ENCODE assay signal across 8 mouse cellular contexts in genomic region chr2:25263623-25264285, GRCm38 (mm10). TPM values are rescaled to one million over a fixed set of nuclear protein-coding genes. Genes with fewer than 3 reads are reported as not detected.
DNase-seq lines count a peak whose midpoint lies in the region; ATAC-seq and TF ChIP-seq lines count a peak whose summit lies in the region.

No protein-coding gene starts in this region.

- ATAC-seq in kidney, embryonic 15.5 days (replicated peaks; ENCODE audit: low FRiP score) = no peak
- no peak for ATAC-seq in forebrain, postnatal 0 days
- no peak for ATAC-seq in midbrain, embryonic 11.5 days (ENCODE audit: low FRiP score)

- H3K4me1 ChIP-seq in kidney, embryonic 15.5 days = peaks cover 52% of the 10 kb centered on the region
- peaks cover 22% of the 10 kb centered on the region; the same call in 1 of the 2 replicates for H3K4me1 ChIP-seq in cerebellum, adult 2 months (ENCODE audit: control insufficient read depth, insufficient read depth, low read length)
- H3K4me1 ChIP-seq in forebrain, postnatal 0 days (ENCODE audit: insufficient read depth) = peaks cover 33% of the 10 kb centered on the region
- peaks cover 12% of the 10 kb centered on the region for H3K4me1 ChIP-seq in midbrain, embryonic 11.5 days (ENCODE audit: control insufficient read depth, insufficient read depth, low read length)

- TF ChIP-seq CTCF in cerebellum, adult 2 months (IDR thresholded peaks at IDR 0.05; ENCODE audit: borderline replicate concordance, insufficient read depth, low read depth, low read length) = no peak
- no peak for TF ChIP-seq CTCF in forebrain, postnatal 0 days (IDR thresholded peaks at IDR 0.05; ENCODE audit: low read depth)

- H3K9me3 ChIP-seq in kidney, embryonic 15.5 days (replicated peaks) = no peaks in the 10 kb centered on the region
- no peaks in the 10 kb centered on the region for H3K9me3 ChIP-seq in forebrain, postnatal 0 days (ENCODE audit: low read length)
- H3K9me3 ChIP-seq in midbrain, embryonic 11.5 days (ENCODE audit: control insufficient read depth, low read length) = no peaks in the 10 kb centered on the region

- peaks cover 4% of the 10 kb centered on the region for H3K36me3 ChIP-seq in kidney, embryonic 15.5 days
- H3K36me3 ChIP-seq in forebrain, postnatal 0 days (ENCODE audit: insufficient read depth) = peaks cover 4% of the 10 kb centered on the region; the same call in 1 of the 2 replicates
- no peaks in the 10 kb centered on the region for H3K36me3 ChIP-seq in midbrain, embryonic 11.5 days (ENCODE audit: control insufficient read depth, insufficient read depth, low read length)

- H3K4me2 ChIP-seq in kidney, embryonic 15.5 days = peak overlapping the region; percentile 97
- H3K4me2 ChIP-seq in forebrain, postnatal 0 days (ENCODE audit: low read depth) = peak overlapping the region; percentile 91
- peak overlapping the region; percentile 100 for H3K4me2 ChIP-seq in midbrain, embryonic 11.5 days

- DNase-seq in kidney, postnatal 14 days = no peak
- no peak for DNase-seq in cerebellum, adult 2 months
- DNase-seq in forebrain, postnatal 0 days = no peak
- peak; percentile 79 for DNase-seq in midbrain, embryonic 11.5 days (ENCODE audit: low spot score, missing footprints)
- DNase-seq in embryo, embryonic 11 days = no peak
- no peak for DNase-seq in frontal cortex, postnatal 14 days (ENCODE audit: low spot score in 2 of 2)
- DNase-seq in adrenal gland, adult (ENCODE audit: inconsistent age in 2 of 2, low spot score in 1 of 2) = no peak

- TF ChIP-seq POLR2A in cerebellum, adult 2 months (IDR thresholded peaks at IDR 0.05; ENCODE audit: borderline replicate concordance, insufficient read depth, low read length) = no peak

- 19% methylated on average over 12 of the region's 12 CpGs for WGBS in kidney, embryonic 15.5 days
- WGBS in cerebellum, adult 2 months = 2% methylated on average over 12 of the region's 12 CpGs
- 21% methylated on average over 12 of the region's 12 CpGs for WGBS in forebrain, postnatal 0 days
- 21% methylated on average over 12 of the region's 12 CpGs for WGBS in midbrain, embryonic 11.5 days

- peak overlapping the region; percentile 76 for H3K4me3 ChIP-seq in kidney, embryonic 15.5 days (replicated peaks)
- peak overlapping the region; percentile 91 for H3K4me3 ChIP-seq in cerebellum, adult 2 months (replicated peaks; ENCODE audit: insufficient read depth, low read depth, low read length)
- H3K4me3 ChIP-seq in forebrain, postnatal 0 days (ENCODE audit: low read depth, low read length) = peak overlapping the region; percentile 76
- H3K4me3 ChIP-seq in midbrain, embryonic 11.5 days (ENCODE audit: low read depth, low read length) = peak overlapping the region; percentile 65

- H3K27me3 ChIP-seq in kidney, embryonic 15.5 days = peaks cover 11% of the 10 kb centered on the region
- no peaks in the 10 kb centered on the region for H3K27me3 ChIP-seq in cerebellum, adult 2 months (ENCODE audit: control insufficient read depth, insufficient read depth, low read length)
- no peaks in the 10 kb centered on the region for H3K27me3 ChIP-seq in forebrain, postnatal 0 days (ENCODE audit: insufficient read depth, low read length)
- peaks cover 19% of the 10 kb centered on the region for H3K27me3 ChIP-seq in midbrain, embryonic 11.5 days (ENCODE audit: control insufficient read depth, insufficient read depth, low read length)

- no peak overlapping the region for H3K27ac ChIP-seq in kidney, embryonic 15.5 days
- H3K27ac ChIP-seq in cerebellum, adult 2 months (ENCODE audit: insufficient read depth, low read length) = peak overlapping the region; percentile 96
- no peak overlapping the region for H3K27ac ChIP-seq in forebrain, postnatal 0 days (ENCODE audit: low read depth, low read length)
- H3K27ac ChIP-seq in midbrain, embryonic 11.5 days (ENCODE audit: low read depth, low read length) = no peak overlapping the region

- peak overlapping the region; percentile 66 for H3K9ac ChIP-seq in kidney, embryonic 15.5 days
- H3K9ac ChIP-seq in forebrain, postnatal 0 days = peak overlapping the region; percentile 66
- peak overlapping the region; percentile 50 for H3K9ac ChIP-seq in midbrain, embryonic 11.5 days (ENCODE audit: low read length)

RNA-seq across cellular contexts. Expression of gene Tprn, which starts 1.3 kb away (rescaled TPM):
- 9.2 and 11.3 TPM in 2 replicates for polyA plus RNA-seq in kidney, embryonic 15.5 days (2015; fragmentation: Nextera tagmentation; extraction: Ambion mirVana)
- polyA plus RNA-seq in cerebellum, adult 2 months (2012; rRNA removed) = 91.0 and 96.9 TPM in 2 replicates
- 15.2 and 18.1 TPM in 2 replicates for total RNA-seq in forebrain, postnatal 0 days (2014; rRNA removed)
- polyA plus RNA-seq in forebrain, postnatal 0 days (2015; fragmentation: Nextera tagmentation; extraction: Ambion mirVana) = 16.4 and 18.8 TPM in 2 replicates
- 2.4 and 4.5 TPM in 2 replicates for polyA plus RNA-seq in midbrain, embryonic 11.5 days (2014; fragmentation: Nextera tagmentation; extraction: Ambion mirVana)

RNA-seq across cellular contexts. Expression of gene Ssna1, which starts 8.5 kb away (rescaled TPM):
- 204 and 207 TPM in 2 replicates for polyA plus RNA-seq in kidney, embryonic 15.5 days (2015; fragmentation: Nextera tagmentation; extraction: Ambion mirVana)
- 74.5 and 75.9 TPM in 2 replicates for polyA plus RNA-seq in cerebellum, adult 2 months (2012; rRNA removed)
- total RNA-seq in forebrain, postnatal 0 days (2014; rRNA removed) = 108 and 127 TPM in 2 replicates
- 189 and 195 TPM in 2 replicates for polyA plus RNA-seq in forebrain, postnatal 0 days (2015; fragmentation: Nextera tagmentation; extraction: Ambion mirVana)
- 240 and 247 TPM in 2 replicates for polyA plus RNA-seq in midbrain, embryonic 11.5 days (2014; fragmentation: Nextera tagmentation; extraction: Ambion mirVana)

RNA-seq across cellular contexts. Expression of gene Tmem203, which starts 8.5 kb away (rescaled TPM):
- 23.4 and 23.6 TPM in 2 replicates for polyA plus RNA-seq in kidney, embryonic 15.5 days (2015; fragmentation: Nextera tagmentation; extraction: Ambion mirVana)
- polyA plus RNA-seq in cerebellum, adult 2 months (2012; rRNA removed) = 31.9 and 33.4 TPM in 2 replicates
- total RNA-seq in forebrain, postnatal 0 days (2014; rRNA removed) = 29.2 and 42.5 TPM in 2 replicates
- 22.7 and 27.7 TPM in 2 replicates for polyA plus RNA-seq in forebrain, postnatal 0 days (2015; fragmentation: Nextera tagmentation; extraction: Ambion mirVana)
- 14.7 and 16.0 TPM in 2 replicates for polyA plus RNA-seq in midbrain, embryonic 11.5 days (2014; fragmentation: Nextera tagmentation; extraction: Ambion mirVana)

RNA-seq across cellular contexts. Expression of gene Anapc2, which starts 8.5 kb away (rescaled TPM):
- 123 and 129 TPM in 2 replicates for polyA plus RNA-seq in kidney, embryonic 15.5 days (2015; fragmentation: Nextera tagmentation; extraction: Ambion mirVana)
- 103 TPM in 2 replicates for polyA plus RNA-seq in cerebellum, adult 2 months (2012; rRNA removed)
- total RNA-seq in forebrain, postnatal 0 days (2014; rRNA removed) = 30.2 and 37.9 TPM in 2 replicates
- polyA plus RNA-seq in forebrain, postnatal 0 days (2015; fragmentation: Nextera tagmentation; extraction: Ambion mirVana) = 90.7 and 108 TPM in 2 replicates
- polyA plus RNA-seq in midbrain, embryonic 11.5 days (2014; fragmentation: Nextera tagmentation; extraction: Ambion mirVana) = 105 and 117 TPM in 2 replicates

RNA-seq across cellular contexts. Expression of gene AL732309.1, which starts 17.1 kb away (rescaled TPM):
- polyA plus RNA-seq in kidney, embryonic 15.5 days (2015; fragmentation: Nextera tagmentation; extraction: Ambion mirVana) = 5.3 and 5.4 TPM in 2 replicates
- polyA plus RNA-seq in cerebellum, adult 2 months (2012; rRNA removed) = 12.5 and 14.1 TPM in 2 replicates
- 10.1 and 12.8 TPM in 2 replicates for total RNA-seq in forebrain, postnatal 0 days (2014; rRNA removed)
- 3.0 and 3.1 TPM in 2 replicates for polyA plus RNA-seq in forebrain, postnatal 0 days (2015; fragmentation: Nextera tagmentation; extraction: Ambion mirVana)
- polyA plus RNA-seq in midbrain, embryonic 11.5 days (2014; fragmentation: Nextera tagmentation; extraction: Ambion mirVana) = 3.3 and 4.1 TPM in 2 replicates
